Mouse (Mus musculus) E14TG2a.4 (cell line): ENCODE measurements around the gene Rpl38.

Experiments used
- CTCF ChIP-seq: conservative IDR thresholded peaks from 2 replicates; pipeline ENCODE4 v1.5.1; 2014; ENCODE audit warnings: low read length
- POU5F1 ChIP-seq: IDR thresholded peaks from 2 replicates; pipeline ENCODE4 v1.6.1; 2014; ENCODE audit warnings: low read length, borderline replicate concordance

DNA sequence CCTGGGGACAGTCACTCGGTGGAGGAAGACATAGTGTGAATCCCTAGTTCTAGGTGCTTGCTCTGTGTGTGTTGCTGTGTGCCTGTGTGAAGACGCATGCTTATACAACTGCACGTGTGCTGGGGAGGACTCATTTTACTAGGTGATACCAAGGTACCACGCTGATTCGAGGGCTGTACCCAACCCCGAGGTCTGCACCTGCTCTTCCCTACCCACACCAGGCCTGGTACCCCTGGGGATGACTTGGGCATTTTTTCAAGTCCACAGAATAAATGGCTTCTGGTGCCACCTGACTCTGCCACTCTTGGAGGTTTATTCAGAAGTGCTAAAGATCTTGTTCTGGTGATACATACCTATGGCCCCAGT lies 34.7 kb downstream of the Rpl38 start:
- TF ChIP-seq CTCF: no peak
- TF ChIP-seq POU5F1: no peak
